Mouse (Mus musculus) megakaryocyte-erythroid progenitor cell, adult 5-6 weeks (primary cell): ENCODE measurements around the gene Olfr114. TPM values are rescaled to one million over a fixed set of nuclear protein-coding genes. Genes with fewer than 3 reads are reported as not detected.

ENCODE experiments used
- ATAC-seq: replicated peaks from 2 replicates; pipeline ENCODE4 v1.8.0; 2016; ENCODE audit warnings: mild to moderate bottlenecking, inconsistent platforms; ENCODE audit not compliant: severe bottlenecking, poor library complexity, low FRiP score, low TSS enrichment
- total RNA-seq, 2 experiments: library from RNA; stranded (forward) in 1 of 2; stranded (reverse) in 1 of 2; fragments of 200-1000, 215-1000 nt in 1 of 2; fragments of >200 nt in 1 of 2; fragmentation: Nextera tagmentation in 1 of 2; gene quantifications; 2 replicates each; pipeline ENCODE4 v1.2.3; 2014 to 2017

The Olfr114 gene
- total RNA-seq (2014; fragmentation: Nextera tagmentation) = not detected in 2 replicates
- total RNA-seq (2017) = not detected in 2 replicates

DNA sequence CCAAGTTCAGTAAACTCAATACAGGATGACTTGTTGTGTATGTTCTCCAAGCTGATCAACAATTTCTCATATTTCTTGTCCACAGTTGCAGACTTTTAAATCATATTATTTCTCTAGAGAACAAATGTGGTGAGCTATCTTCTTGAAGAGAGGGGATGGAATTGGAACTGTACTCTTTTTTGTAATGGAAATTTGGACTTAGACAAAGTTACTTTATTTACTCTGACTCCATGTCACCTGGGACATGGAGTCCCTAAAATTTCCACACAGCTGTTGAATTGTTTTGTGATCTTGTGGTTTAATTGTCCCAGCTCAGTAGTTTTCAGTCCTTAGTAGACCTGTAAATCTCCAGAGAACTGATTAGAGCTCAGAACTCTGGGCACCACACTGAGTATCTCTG lies at the start of gene Olfr114:
TSS of gene Olfr114 (minus strand) at position 101 of the 400 bp plus-strand sequence.
- ATAC-seq = no peak

DNA sequence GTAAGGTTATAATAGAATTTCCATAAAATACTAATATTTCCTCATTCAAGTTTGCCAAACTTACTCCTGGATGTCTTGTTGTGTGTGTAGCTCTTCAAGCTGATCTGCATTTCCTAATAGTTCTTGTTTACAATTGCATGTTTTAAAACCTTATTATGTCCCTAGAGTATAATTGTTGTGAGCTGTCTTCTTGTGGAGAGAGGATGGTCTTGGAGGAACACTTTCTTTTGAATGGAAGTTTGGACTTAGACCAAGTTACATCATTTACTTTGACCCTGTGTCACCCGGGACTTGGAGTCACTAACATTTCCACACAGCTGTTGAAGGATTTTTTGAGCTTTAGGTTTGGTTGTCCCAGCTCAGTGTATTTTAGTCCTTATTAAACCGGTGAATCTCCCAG lies 34.5 kb upstream of the Olfr114 start, which contains the start of the genes Olfr115 and Olfr116:
TSS of gene Olfr115 (minus strand) at position 101 of the 400 bp plus-strand sequence.
TSS of gene Olfr116 (minus strand) at position 191 of the 400 bp plus-strand sequence.
- no peak for ATAC-seq

DNA sequence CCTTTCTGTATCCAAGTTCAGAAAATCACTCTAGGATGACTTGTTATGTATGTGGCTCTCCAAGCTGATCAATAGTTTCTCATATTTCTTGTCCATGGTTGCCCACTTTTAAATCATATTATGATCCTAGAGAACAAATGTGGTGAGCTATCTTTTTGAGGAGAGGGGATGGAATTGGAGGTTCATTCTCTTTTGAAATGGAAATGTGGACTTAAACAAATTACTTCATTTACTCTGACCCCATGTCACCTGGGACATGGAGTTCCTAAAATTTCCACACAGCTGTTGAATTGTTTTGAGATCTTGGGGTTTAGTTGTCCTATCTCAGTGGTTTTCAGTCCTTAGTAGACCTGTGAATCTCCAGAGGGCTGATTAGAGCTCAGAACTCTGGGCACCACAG lies 15.0 kb downstream of the Olfr114 start, which contains the start of gene Olfr113:
TSS of gene Olfr113 (minus strand) at position 101 of the 400 bp plus-strand sequence.
- ATAC-seq = no peak

DNA sequence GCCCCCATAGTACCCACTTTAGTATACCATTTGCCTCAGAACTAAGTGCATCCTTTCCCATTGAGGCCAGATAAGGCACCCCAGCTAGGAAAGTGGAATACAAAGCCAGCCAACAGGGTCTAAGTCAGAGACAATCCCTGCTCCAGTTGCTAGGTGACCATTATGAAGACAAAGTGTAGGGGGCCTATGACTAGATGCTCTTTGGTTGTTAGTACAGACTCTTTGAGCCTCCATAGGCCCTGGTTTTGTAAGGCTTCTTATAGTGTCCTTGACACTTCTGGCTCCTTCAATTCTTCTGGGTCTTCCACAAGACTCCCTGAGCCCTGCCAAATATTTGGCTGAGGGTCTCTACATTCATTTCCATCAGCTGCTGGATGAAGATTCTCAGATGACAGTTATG lies 23.2 kb downstream of the Olfr114 start, which contains the start of gene Olfr112:
TSS of gene Olfr112 (minus strand) at position 101 of the 400 bp plus-strand sequence.
- ATAC-seq = no peak

DNA sequence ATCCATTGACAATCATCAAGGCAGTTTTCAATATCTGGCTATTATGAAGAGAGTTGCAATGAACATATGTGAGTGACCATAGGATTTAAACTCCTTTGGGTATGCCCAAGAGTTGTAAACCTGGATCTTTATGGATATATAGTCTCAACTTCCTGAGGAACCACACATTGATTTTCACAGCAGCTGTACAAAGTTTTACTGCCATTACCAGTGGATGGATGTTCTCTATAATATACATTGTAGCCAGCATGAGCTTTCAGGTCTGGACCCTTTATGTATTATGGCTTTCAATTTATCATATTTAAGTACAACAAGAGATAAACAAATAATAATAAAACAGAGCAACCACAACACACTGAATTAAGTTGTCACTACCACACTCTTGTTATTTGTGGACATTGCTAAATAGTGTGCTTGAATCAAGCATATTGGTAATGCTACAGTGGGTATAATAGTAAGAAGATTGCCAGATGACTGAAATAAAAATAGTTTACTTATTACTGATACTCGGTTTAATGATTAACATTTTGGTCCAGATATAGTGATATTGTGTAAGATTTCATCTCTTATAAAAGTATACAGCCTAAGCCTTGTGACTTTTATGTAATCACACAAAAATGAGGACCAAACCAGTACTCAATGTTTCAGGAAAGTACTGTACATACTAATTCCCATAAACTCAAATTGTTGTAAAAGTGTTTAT lies 33.5 kb downstream of the Olfr114 start:
- no peak for ATAC-seq

DNA sequence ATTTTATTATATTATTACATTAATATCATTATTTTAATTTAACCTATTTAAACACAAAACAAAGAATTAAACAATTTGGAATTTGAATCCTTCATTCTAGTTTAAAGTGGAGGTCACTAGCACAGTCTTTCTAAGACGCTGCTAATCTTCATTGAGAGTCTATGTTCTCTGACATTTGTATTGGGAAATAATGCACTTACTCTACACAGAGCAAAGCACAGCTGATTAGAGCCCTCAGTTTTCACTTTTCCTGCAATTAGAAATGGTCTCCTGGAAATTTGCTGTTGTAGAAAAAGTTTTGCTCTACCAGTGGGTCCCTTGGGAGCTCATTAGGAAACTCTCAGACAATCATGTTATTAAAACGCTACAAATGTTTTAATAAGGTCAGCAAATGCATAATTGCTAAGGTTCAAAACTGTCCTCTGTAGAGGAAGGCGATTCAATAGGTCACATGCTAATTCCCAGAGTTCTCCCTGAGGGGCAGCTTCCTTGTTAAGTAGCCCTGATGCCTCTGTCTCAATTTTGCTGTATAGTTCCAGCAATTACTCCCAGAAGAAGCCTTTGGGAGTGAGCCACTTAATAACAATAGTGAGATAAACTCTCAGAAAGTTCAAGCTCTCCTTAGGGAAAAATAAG lies 48.6 kb downstream of the Olfr114 start:
- no peak for ATAC-seq

DNA sequence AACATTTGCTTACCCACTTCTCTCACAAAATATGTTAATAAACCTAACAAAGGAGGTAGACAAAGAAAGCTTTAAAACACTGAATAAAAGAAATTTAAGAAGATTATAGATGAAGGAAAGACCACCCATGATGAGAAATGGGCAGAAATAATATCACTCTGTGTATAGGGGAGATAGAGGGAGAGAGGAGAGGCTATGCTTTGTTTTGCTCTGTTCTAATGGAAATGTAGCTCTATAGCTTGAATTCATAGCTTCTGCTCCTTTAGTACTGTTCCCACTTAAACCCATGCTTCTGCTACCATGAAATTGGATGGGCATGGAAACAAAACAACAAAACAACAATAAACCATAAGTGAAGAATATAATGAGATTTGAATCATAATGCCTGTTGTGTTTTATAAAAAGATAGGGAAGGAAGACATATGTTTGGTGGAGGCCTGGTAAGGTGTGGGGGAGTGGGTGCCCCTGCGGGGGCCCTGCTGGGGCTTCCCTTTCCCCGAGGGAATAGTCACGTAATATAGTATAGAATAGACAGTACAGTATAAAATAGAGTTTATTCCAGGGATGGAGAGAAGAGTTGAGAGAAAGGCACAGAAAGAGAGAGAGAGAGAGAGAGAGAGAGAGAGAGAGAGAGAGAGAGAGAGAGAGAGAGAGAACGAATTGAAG lies 51.0 kb downstream of the Olfr114 start:
- ATAC-seq = no peak

Other genes starting within 250 kb of the Olfr114 start
- not detected in 2 replicates for gene Olfr104-ps, start 233.2 kb downstream of the Olfr114 start, total RNA-seq (2014; fragmentation: Nextera tagmentation)
- not detected in 2 replicates for gene Olfr104-ps, start 233.2 kb downstream of the Olfr114 start, total RNA-seq (2017)
- gene Olfr105-ps, start 213.7 kb downstream of the Olfr114 start, total RNA-seq (2014; fragmentation: Nextera tagmentation) = not detected in 2 replicates
- not detected in 2 replicates for gene Olfr105-ps, start 213.7 kb downstream of the Olfr114 start, total RNA-seq (2017)
- not detected in 2 replicates for gene Olfr106-ps, start 202.3 kb downstream of the Olfr114 start, total RNA-seq (2014; fragmentation: Nextera tagmentation)
- not detected in 2 replicates for gene Olfr106-ps, start 202.3 kb downstream of the Olfr114 start, total RNA-seq (2017)
- not detected in 2 replicates for gene Olfr107, start 193.5 kb downstream of the Olfr114 start, total RNA-seq (2014; fragmentation: Nextera tagmentation)
- gene Olfr107, start 193.5 kb downstream of the Olfr114 start, total RNA-seq (2017) = not detected in 2 replicates
- gene Olfr108, start 147.3 kb downstream of the Olfr114 start, total RNA-seq (2014; fragmentation: Nextera tagmentation) = not detected in 2 replicates
- not detected in 2 replicates for gene Olfr108, start 147.3 kb downstream of the Olfr114 start, total RNA-seq (2017)
- not detected in 2 replicates for gene Olfr109, start 133.8 kb downstream of the Olfr114 start, total RNA-seq (2014; fragmentation: Nextera tagmentation)
- gene Olfr109, start 133.8 kb downstream of the Olfr114 start, total RNA-seq (2017) = not detected in 2 replicates
- gene H2-M2, start 109.2 kb downstream of the Olfr114 start, total RNA-seq (2014; fragmentation: Nextera tagmentation) = not detected in 2 replicates
- not detected in 2 replicates for gene H2-M2, start 109.2 kb downstream of the Olfr114 start, total RNA-seq (2017)
- gene Olfr110, start 100.3 kb downstream of the Olfr114 start, total RNA-seq (2014; fragmentation: Nextera tagmentation) = not detected in 2 replicates
- gene Olfr110, start 100.3 kb downstream of the Olfr114 start, total RNA-seq (2017) = not detected in 2 replicates
- not detected in 2 replicates for gene Olfr111, start 84.7 kb downstream of the Olfr114 start, total RNA-seq (2014; fragmentation: Nextera tagmentation)
- not detected in 2 replicates for gene Olfr111, start 84.7 kb downstream of the Olfr114 start, total RNA-seq (2017)
- gene Olfr112, start 23.3 kb downstream of the Olfr114 start, total RNA-seq (2014; fragmentation: Nextera tagmentation) = not detected in 2 replicates
- not detected in 2 replicates for gene Olfr112, start 23.3 kb downstream of the Olfr114 start, total RNA-seq (2017)
- not detected in 2 replicates for gene Olfr113, start 15.1 kb downstream of the Olfr114 start, total RNA-seq (2014; fragmentation: Nextera tagmentation)
- gene Olfr113, start 15.1 kb downstream of the Olfr114 start, total RNA-seq (2017) = not detected in 2 replicates
- not detected in 2 replicates for gene Olfr115, start 34.4 kb upstream of the Olfr114 start, total RNA-seq (2014; fragmentation: Nextera tagmentation)
- not detected in 2 replicates for gene Olfr115, start 34.4 kb upstream of the Olfr114 start, total RNA-seq (2017)
- gene Olfr116, start 34.5 kb upstream of the Olfr114 start, total RNA-seq (2014; fragmentation: Nextera tagmentation) = not detected in 2 replicates
- gene Olfr116, start 34.5 kb upstream of the Olfr114 start, total RNA-seq (2017) = not detected in 2 replicates
- gene Olfr117, start 71.0 kb upstream of the Olfr114 start, total RNA-seq (2014; fragmentation: Nextera tagmentation) = not detected in 2 replicates
- gene Olfr117, start 71.0 kb upstream of the Olfr114 start, total RNA-seq (2017) = not detected in 2 replicates
- gene Olfr118, start 74.2 kb upstream of the Olfr114 start, total RNA-seq (2014; fragmentation: Nextera tagmentation) = not detected in 2 replicates
- not detected in 2 replicates for gene Olfr118, start 74.2 kb upstream of the Olfr114 start, total RNA-seq (2017)
- not detected in 2 replicates for gene Olfr119, start 103.8 kb upstream of the Olfr114 start, total RNA-seq (2014; fragmentation: Nextera tagmentation)
- gene Olfr119, start 103.8 kb upstream of the Olfr114 start, total RNA-seq (2017) = not detected in 2 replicates
- not detected in 2 replicates for gene Olfr120, start 129.1 kb upstream of the Olfr114 start, total RNA-seq (2014; fragmentation: Nextera tagmentation)
- not detected in 2 replicates for gene Olfr120, start 129.1 kb upstream of the Olfr114 start, total RNA-seq (2017)
- not detected in 2 replicates for gene Olfr121, start 156.1 kb upstream of the Olfr114 start, total RNA-seq (2014; fragmentation: Nextera tagmentation)
- not detected in 2 replicates for gene Olfr121, start 156.1 kb upstream of the Olfr114 start, total RNA-seq (2017)
- not detected in 2 replicates for gene Olfr122, start 175.9 kb upstream of the Olfr114 start, total RNA-seq (2014; fragmentation: Nextera tagmentation)
- gene Olfr122, start 175.9 kb upstream of the Olfr114 start, total RNA-seq (2017) = not detected in 2 replicates
- not detected in 2 replicates for gene Olfr123, start 200.8 kb upstream of the Olfr114 start, total RNA-seq (2014; fragmentation: Nextera tagmentation)
- not detected in 2 replicates for gene Olfr123, start 200.8 kb upstream of the Olfr114 start, total RNA-seq (2017)
- not detected in 2 replicates for gene Olfr124, start 207.1 kb upstream of the Olfr114 start, total RNA-seq (2014; fragmentation: Nextera tagmentation)
- not detected in 2 replicates for gene Olfr124, start 207.1 kb upstream of the Olfr114 start, total RNA-seq (2017)
- not detected in 2 replicates for gene Olfr125, start 240.2 kb upstream of the Olfr114 start, total RNA-seq (2014; fragmentation: Nextera tagmentation)
- not detected in 2 replicates for gene Olfr125, start 240.2 kb upstream of the Olfr114 start, total RNA-seq (2017)